Mouse (Mus musculus) Patski (cell line): ENCODE measurements at regions not wholly inside any gene's neighbourhood (a gene's known extent, or its start where the extent isn't known, plus 50 kb on each side); places are given as distances from the start of the nearest gene placed in this dataset.

Source experiments
- ATAC-seq: fragments of 100-300 bp; one replicate; pipeline ENCODE4 v1.8.0; 2021
- CTCF ChIA-PET: fragments of 350-600 bp; sonication (Branson Sonifier 250); formaldehyde crosslinking; loops from one replicate; lab custom pipeline; 2022; ENCODE audit warnings: inconsistent platforms; lab: Charles Lee
- POLR2A ChIA-PET: fragments of 350-600 bp; sonication (Branson Sonifier 250); formaldehyde crosslinking; loops from one replicate; lab custom pipeline; 2022; ENCODE audit warnings: antibody characterized with exemption, inconsistent platforms; lab: Charles Lee
- DNase-seq: peaks from one replicate; pipeline ENCODE4 v3.0.0-alpha.2; 2011; ENCODE audit warnings: low read depth, low spot score
- H3K27me3 ChIP-seq: fragments of 371-371 bp; one replicate; pipeline ENCODE4 v1.5.1; 2021
- CTCF ChIP-seq: fragments of 100-300 bp; IDR thresholded peaks from one replicate; pipeline ENCODE4 v1.5.1; 2021
- in situ Hi-C: fragments of 300-500 bp; cut with MboI; formaldehyde crosslinking; loops from 3 replicates; pipeline ENCODE4 v1.11.1; 2018; ENCODE audit warnings: low pct_unique_long_range_greater_than_20kb, mixed read lengths

- in situ Hi-C loops = no loop called here
- DNase-seq = no peak
- no peaks in the 10 kb centered on the region for H3K27me3 ChIP-seq
- ChIA-PET POLR2A (no interaction called here), CTCF (no interaction called here)
- ATAC-seq = no peak
- TF ChIP-seq CTCF = no peak
Measured at GRCm38 (mm10) chr14:47795062-47795461, 146.8 kb downstream of the Ktn1 start.

- POLR2A ChIA-PET = no interaction called here
- in situ Hi-C loops = no loop called here
Measured at GRCm38 (mm10) chr14:47798203-47798602, 150.0 kb downstream of the Ktn1 start.

GRCm38 (mm10) chr14:47799564-47799963, 151.3 kb downstream of the Ktn1 start:
- DNase-seq (no peak), ATAC-seq (no peak)
- ChIA-PET CTCF (interaction anchor here (1.1 kb wide), 1 partner anchor 15 kb away, joined by 3 read pairs; no protein-coding TSS in a partner anchor), POLR2A (no interaction called here)
- in situ Hi-C loops = no loop called here
- no peak for TF ChIP-seq CTCF
- no peaks in the 10 kb centered on the region for H3K27me3 ChIP-seq

More at GRCm38 (mm10) chr14:47798203-47798602, 150.0 kb downstream of the Ktn1 start:
- ATAC-seq = no peak
- no peak for DNase-seq
- no peak for TF ChIP-seq CTCF
- no peaks in the 10 kb centered on the region for H3K27me3 ChIP-seq
- CTCF ChIA-PET = interaction anchor here (1.1 kb wide), 1 partner anchor 16 kb away, joined by 3 read pairs; no protein-coding TSS in a partner anchor

- no peak for TF ChIP-seq CTCF
- H3K27me3 ChIP-seq = no peaks in the 10 kb centered on the region
- ATAC-seq = no peak
- in situ Hi-C loops = no loop called here
- ChIA-PET CTCF (no interaction called here), POLR2A (no interaction called here)
- no peak for DNase-seq
Measured at GRCm38 (mm10) chr14:47805202-47805601, 157.0 kb downstream of the Ktn1 start.

- in situ Hi-C loops = no loop called here
- TF ChIP-seq CTCF = no peak
- DNase-seq = no peak
- CTCF ChIA-PET = no interaction called here
- H3K27me3 ChIP-seq = no peaks in the 10 kb centered on the region
- ATAC-seq = no peak
- POLR2A ChIA-PET = interaction anchor here (0.6 kb wide), 1 partner anchor 57 kb away, joined by 3 read pairs; no protein-coding TSS in a partner anchor
Measured at GRCm38 (mm10) chr14:47805771-47806535, 157.7 kb downstream of the Ktn1 start.

- ChIA-PET POLR2A (no interaction called here), CTCF (no interaction called here)
- peaks cover 3% of the 10 kb centered on the region for H3K27me3 ChIP-seq
- ATAC-seq (no peak), DNase-seq (no peak)
- in situ Hi-C loops = no loop called here
- TF ChIP-seq CTCF = no peak
Measured at GRCm38 (mm10) chr14:47808097-47808910, 160.1 kb downstream of the Ktn1 start.

GRCm38 (mm10) chr14:47818224-47818623, 170.0 kb downstream of the Ktn1 start:
- POLR2A ChIA-PET = interaction anchor here (0.6 kb wide), 1 partner anchor 733 kb away, joined by 3 read pairs; no protein-coding TSS in a partner anchor
- CTCF ChIA-PET = no interaction called here
- TF ChIP-seq CTCF = no peak
- in situ Hi-C loops = no loop called here
- no peak for DNase-seq
- H3K27me3 ChIP-seq = no peaks in the 10 kb centered on the region
- ATAC-seq = no peak

- CTCF ChIA-PET = no interaction called here
- ATAC-seq = no peak
- in situ Hi-C loops = no loop called here
- TF ChIP-seq CTCF = no peak
- POLR2A ChIA-PET = interaction anchor here (0.6 kb wide), 1 partner anchor 733 kb away, joined by 3 read pairs; no protein-coding TSS in a partner anchor
- no peaks in the 10 kb centered on the region for H3K27me3 ChIP-seq
- DNase-seq = no peak
Measured at GRCm38 (mm10) chr14:47818641-47819040, 170.4 kb downstream of the Ktn1 start.

GRCm38 (mm10) chr14:47820571-47821143, 172.4 kb downstream of the Ktn1 start:
- ATAC-seq = no peak
- no peak for DNase-seq
- CTCF ChIA-PET = no interaction called here
- POLR2A ChIA-PET = no interaction called here
- in situ Hi-C loops = no loop called here
- H3K27me3 ChIP-seq = no peaks in the 10 kb centered on the region
- no peak for TF ChIP-seq CTCF

- ChIA-PET POLR2A (no interaction called here), CTCF (no interaction called here)
- TF ChIP-seq CTCF = no peak
- in situ Hi-C loops = no loop called here
- DNase-seq = no peak
- no peaks in the 10 kb centered on the region for H3K27me3 ChIP-seq
- no peak for ATAC-seq
Measured at GRCm38 (mm10) chr14:47823182-47823581, 174.9 kb downstream of the Ktn1 start.
